34 mouse cellular contexts compared by ENCODE assay signal in genomic region chr6:125305465-125305864, GRCm38 (mm10). TPM values are rescaled to one million over a fixed set of nuclear protein-coding genes. Genes with fewer than 3 reads are reported as not detected.
DNase-seq lines count a peak whose midpoint lies in the region; ATAC-seq and TF ChIP-seq lines count a peak whose summit lies in the region.
"Had no signal": no experiment of that assay in that cellular context is flagged by ENCODE, and none has a peak within 500 bp of the region (broad histone marks: within the 10 kb centered on the region; RNA-seq: fewer than 3 reads in every experiment).

No protein-coding gene starts in this region.

- ATAC-seq in kidney, embryonic 16.5 days (ENCODE audit: low FRiP score, low TSS enrichment), result no peak
- peak; percentile 63; the same call in 1 of the 2 replicates for ATAC-seq in stomach, embryonic 16.5 days (ENCODE audit: insufficient read depth, low FRiP score)
- ATAC-seq: activated CD4-positive, CD25-positive, alpha-beta regulatory T cell, adult 4 months; forebrain, embryonic 13.5 days; forebrain, embryonic 16.5 days; hindbrain, embryonic 16.5 days had no signal

- H3K79me2 ChIP-seq in myocyte (ENCODE audit: control insufficient read depth, insufficient read depth), result no peaks in the 10 kb centered on the region

- no peak overlapping the region for H3K4me3 ChIP-seq in gastrocnemius, adult 2 months
- H3K4me3 ChIP-seq in kidney, embryonic 16.5 days (ENCODE audit: low read length), result no peak overlapping the region
- no peak overlapping the region for H3K4me3 ChIP-seq in myocyte
- H3K4me3 ChIP-seq in stomach, embryonic 16.5 days (replicated peaks; ENCODE audit: low read length), result no peak overlapping the region
- H3K4me3 ChIP-seq in midbrain, embryonic 10.5 days, result no peak overlapping the region
- H3K4me3 ChIP-seq: embryonic facial prominence, embryonic 10.5 days; embryonic facial prominence, embryonic 13.5 days; forebrain, embryonic 10.5 days; forebrain, embryonic 13.5 days; heart, embryonic 12.5 days; heart, embryonic 15.5 days; hindbrain, embryonic 10.5 days; hindbrain, embryonic 13.5 days had no signal

- TF ChIP-seq POLR2A in myocyte (IDR thresholded peaks at IDR 0.05; ENCODE audit: insufficient read length, low read depth), result no peak

- DNase-seq in gastrocnemius, adult 2 months, result peak; percentile 20
- no peak for DNase-seq in gastrocnemius, adult 8-10 months (ENCODE audit: low spot score in 2 of 2)
- peak; percentile 27 for DNase-seq in kidney, postnatal 10 days
- DNase-seq in testis, postnatal 10 days (ENCODE audit: low spot score), result no peak
- no peak for DNase-seq in midbrain, embryonic 10.5 days (ENCODE audit: low spot score)
- DNase-seq: adrenal gland, adult 8-10 months; adrenal gland, postnatal 25 days; cerebellum, adult 11-12 months; cerebellum, adult 8-10 months; cerebellum, postnatal 10 days; cerebellum, postnatal 36 days; embryo, embryonic 11 days; gastrocnemius, postnatal 10 days; gastrocnemius, postnatal 36 days; heart, postnatal 10 days; heart, postnatal 36 days had no signal

- H3K9me3 ChIP-seq in kidney, embryonic 16.5 days (ENCODE audit: low read length), result no peaks in the 10 kb centered on the region
- no peaks in the 10 kb centered on the region for H3K9me3 ChIP-seq in stomach, embryonic 16.5 days (replicated peaks; ENCODE audit: control insufficient read depth, low read length)
- no peaks in the 10 kb centered on the region; the same call in 1 of the 2 replicates for H3K9me3 ChIP-seq in midbrain, embryonic 10.5 days (replicated peaks)
- H3K9me3 ChIP-seq: embryonic facial prominence, embryonic 13.5 days; forebrain, embryonic 10.5 days; forebrain, embryonic 13.5 days; heart, embryonic 15.5 days; hindbrain, embryonic 13.5 days had no signal

- no peak for TF ChIP-seq CTCF in gastrocnemius, adult 2 months (IDR thresholded peaks at IDR 0.05)

- intact Hi-C loops in gastrocnemius, adult 2 months (cut with DNase I), result no loop called here

- 84% methylated on average over 6 of the region's 6 CpGs for WGBS in kidney, embryonic 16.5 days
- WGBS in stomach, embryonic 16.5 days, result 58% methylated on average over 6 of the region's 6 CpGs
- whole genome bisulfite sequencing in midbrain, embryonic 10.5 days, result 92% methylated on average over 6 of the region's 6 CpGs

- peaks cover 17% of the 10 kb centered on the region for H3K4me1 ChIP-seq in kidney, embryonic 16.5 days (ENCODE audit: insufficient read depth, low read length)
- 0 out of 2 replicates have a peak, but pooled peaks cover 5% of the 10 kb centered on the region for H3K4me1 ChIP-seq in stomach, embryonic 16.5 days (ENCODE audit: control insufficient read depth, insufficient read depth, low read length)
- peaks cover 13% of the 10 kb centered on the region for H3K4me1 ChIP-seq in midbrain, embryonic 10.5 days

- H3K4me2 ChIP-seq in kidney, embryonic 16.5 days (replicated peaks; ENCODE audit: low read depth, low read length), result no peak overlapping the region
- H3K4me2 ChIP-seq in myocyte (ENCODE audit: low read depth), result no peak overlapping the region
- H3K4me2 ChIP-seq in stomach, embryonic 16.5 days (ENCODE audit: low read depth, low read length), result no peak overlapping the region
- H3K4me2 ChIP-seq: embryonic facial prominence, embryonic 13.5 days; forebrain, embryonic 13.5 days; heart, embryonic 12.5 days; heart, embryonic 15.5 days; hindbrain, embryonic 13.5 days had no signal

- H3K27ac ChIP-seq in gastrocnemius, adult 2 months, result peak overlapping the region; percentile 31; the same call in 1 of the 2 replicates
- H3K27ac ChIP-seq in kidney, embryonic 16.5 days (ENCODE audit: low read length), result no peak overlapping the region
- H3K27ac ChIP-seq in stomach, embryonic 16.5 days (ENCODE audit: low read length), result peak overlapping the region; percentile 57; the same call in 1 of the 2 replicates
- no peak overlapping the region for H3K27ac ChIP-seq in midbrain, embryonic 10.5 days (replicated peaks)
- H3K27ac ChIP-seq: embryonic facial prominence, embryonic 10.5 days; embryonic facial prominence, embryonic 13.5 days; forebrain, embryonic 10.5 days; forebrain, embryonic 13.5 days; heart, embryonic 15.5 days; hindbrain, embryonic 10.5 days; hindbrain, embryonic 13.5 days had no signal

- no peak overlapping the region for H3K9ac ChIP-seq in kidney, embryonic 16.5 days (replicated peaks; ENCODE audit: low read length)
- H3K9ac ChIP-seq in stomach, embryonic 16.5 days (ENCODE audit: low read length), result no peak overlapping the region
- H3K9ac ChIP-seq: embryonic facial prominence, embryonic 13.5 days; forebrain, embryonic 13.5 days; heart, embryonic 12.5 days; heart, embryonic 15.5 days; hindbrain, embryonic 13.5 days had no signal

- H3K27me3 ChIP-seq in kidney, embryonic 16.5 days (ENCODE audit: insufficient read depth, low read length), result no peaks in the 10 kb centered on the region
- H3K27me3 ChIP-seq in myocyte (ENCODE audit: control insufficient read depth, insufficient read depth, insufficient read length), result no peaks in the 10 kb centered on the region
- H3K27me3 ChIP-seq in stomach, embryonic 16.5 days (ENCODE audit: control insufficient read depth, insufficient read depth, low read length), result no peaks in the 10 kb centered on the region
- no peaks in the 10 kb centered on the region for H3K27me3 ChIP-seq in midbrain, embryonic 10.5 days (ENCODE audit: low read depth, poor library complexity, severe bottlenecking)
- H3K27me3 ChIP-seq: embryonic facial prominence, embryonic 13.5 days; forebrain, embryonic 13.5 days; heart, embryonic 12.5 days; heart, embryonic 15.5 days; hindbrain, embryonic 13.5 days had no signal

- peaks cover 24% of the 10 kb centered on the region for H3K36me3 ChIP-seq in kidney, embryonic 16.5 days (ENCODE audit: insufficient read depth, low read length)
- H3K36me3 ChIP-seq in myocyte (ENCODE audit: control insufficient read depth, insufficient read depth), result peaks cover 2% of the 10 kb centered on the region
- H3K36me3 ChIP-seq in stomach, embryonic 16.5 days (ENCODE audit: control insufficient read depth, insufficient read depth, low read length), result peaks cover 14% of the 10 kb centered on the region
- H3K36me3 ChIP-seq in midbrain, embryonic 10.5 days, result peaks cover 12% of the 10 kb centered on the region
- H3K36me3 ChIP-seq: hindbrain, embryonic 13.5 days had no signal

- no peak overlapping the region for H3ac ChIP-seq in myocyte (ENCODE audit: control insufficient read depth, insufficient read length)

TF ChIP-seq in myocyte, 11 proteins besides CTCF, POLR2A, EP300 and RAD21:
- TF ChIP-seq CEBPB (IDR thresholded peaks at IDR 0.05; ENCODE audit: insufficient read depth, poor library complexity, severe bottlenecking), result no peak
- peak; percentile 11 for TF ChIP-seq POLR2AphosphoS2 (IDR thresholded peaks at IDR 0.05; ENCODE audit: insufficient read length, low read depth)

RNA-seq across cellular contexts. Expression of gene Ltbr, which starts 8.2 kb away (rescaled TPM):
- total RNA-seq in gastrocnemius, adult 2 months (2021), result 10 to 100 TPM; 20.3 to 21.2 TPM
- total RNA-seq in gastrocnemius, adult 8-10 months (2022), result 10 to 100 TPM; 14.7 to 19.7 (median 19.3) TPM
- polyA plus RNA-seq in kidney, embryonic 16.5 days (2015; fragmentation: Nextera tagmentation; extraction: Ambion mirVana), result 71.6 and 73.7 TPM in 2 replicates
- polyA plus RNA-seq in myocyte (2012; fragmentation: generic; extraction: Trizol), result 79.0 TPM
- polyA plus RNA-seq in stomach, embryonic 16.5 days (2015; fragmentation: Nextera tagmentation; extraction: Ambion mirVana), result 69.4 and 73.1 TPM in 2 replicates
- polyA plus RNA-seq in midbrain, embryonic 10.5 days (2016; fragmentation: Nextera tagmentation; extraction: Ambion mirVana), result 21.2 and 23.5 TPM in 2 replicates
- polyA plus RNA-seq: activated CD4-positive, CD25-positive, alpha-beta regulatory T cell, adult 4 months had no signal

RNA-seq across cellular contexts. Expression of gene Scnn1a, which starts 15.0 kb away (rescaled TPM):
- total RNA-seq in gastrocnemius, adult 2 months (2021), result under 1 TPM; 0.10 to 0.14 TPM
- under 1 TPM; 0.17 to 0.19 (median 0.17) TPM for total RNA-seq in gastrocnemius, adult 8-10 months (2022)
- 7.5 and 7.7 TPM in 2 replicates for polyA plus RNA-seq in kidney, embryonic 16.5 days (2015; fragmentation: Nextera tagmentation; extraction: Ambion mirVana)
- polyA plus RNA-seq in myocyte (2012; fragmentation: generic; extraction: Trizol), result 0.20 TPM
- polyA plus RNA-seq in stomach, embryonic 16.5 days (2015; fragmentation: Nextera tagmentation; extraction: Ambion mirVana), result 5.8 and 9.7 TPM in 2 replicates
- 0.25 and 0.48 TPM in 2 replicates for polyA plus RNA-seq in midbrain, embryonic 10.5 days (2016; fragmentation: Nextera tagmentation; extraction: Ambion mirVana)
- polyA plus RNA-seq: activated CD4-positive, CD25-positive, alpha-beta regulatory T cell, adult 4 months had no signal

RNA-seq across cellular contexts. Expression of gene Tuba3a, which starts 19.6 kb away (rescaled TPM):
- not detected for total RNA-seq in gastrocnemius, adult 2 months (2021)
- not detected for total RNA-seq in gastrocnemius, adult 8-10 months (2022)
- polyA plus RNA-seq in kidney, embryonic 16.5 days (2015; fragmentation: Nextera tagmentation; extraction: Ambion mirVana), result 0.19 and 0.65 TPM in 2 replicates
- not detected for polyA plus RNA-seq in myocyte (2012; fragmentation: generic; extraction: Trizol)
- 0.26 TPM in 1 of 2 replicates, not detected in the other for polyA plus RNA-seq in stomach, embryonic 16.5 days (2015; fragmentation: Nextera tagmentation; extraction: Ambion mirVana)
- 0.11 TPM in 1 of 2 replicates, not detected in the other for polyA plus RNA-seq in midbrain, embryonic 10.5 days (2016; fragmentation: Nextera tagmentation; extraction: Ambion mirVana)
- total RNA-seq: adrenal gland, adult 8-10 months; adrenal gland, postnatal 25 days; gastrocnemius, postnatal 10 days; gastrocnemius, postnatal 36 days; granulocyte monocyte progenitor cell, adult 5-6 weeks; heart, adult 8-10 months; heart, postnatal 10 days; heart, postnatal 36 days had no signal
- polyA plus RNA-seq: brain, embryonic 14.5 days; cortical plate, adult 2 months; forebrain, embryonic 13.5 days; forebrain, embryonic 16.5 days; heart, embryonic 12.5 days; hindbrain, embryonic 10.5 days; hindbrain, embryonic 13.5 days had no signal

RNA-seq across cellular contexts. Expression of gene Tnfrsf1a, which starts 43.7 kb away (rescaled TPM):
- total RNA-seq in gastrocnemius, adult 2 months (2021), result 10 to 100 TPM; 25.8 to 26.2 TPM
- 10 to 100 TPM; 13.1 to 22.3 (median 16.3) TPM for total RNA-seq in gastrocnemius, adult 8-10 months (2022)
- 91.0 and 93.2 TPM in 2 replicates for polyA plus RNA-seq in kidney, embryonic 16.5 days (2015; fragmentation: Nextera tagmentation; extraction: Ambion mirVana)
- 84.5 TPM for polyA plus RNA-seq in myocyte (2012; fragmentation: generic; extraction: Trizol)
- 82.6 and 91.1 TPM in 2 replicates for polyA plus RNA-seq in stomach, embryonic 16.5 days (2015; fragmentation: Nextera tagmentation; extraction: Ambion mirVana)
- polyA plus RNA-seq in midbrain, embryonic 10.5 days (2016; fragmentation: Nextera tagmentation; extraction: Ambion mirVana), result 21.7 and 24.5 TPM in 2 replicates

Comparison
In these comparisons a context has a peak if more than half of its experiments do, and no peak if none do; other contexts are left out.
1. DNase-seq: peak in gastrocnemius, adult 2 months (single experiment) and kidney, postnatal 10 days (single experiment); none in gastrocnemius, adult 8-10 months (0 of 2), testis, postnatal 10 days (single experiment) and midbrain, embryonic 10.5 days (single experiment).
2. H3K27ac ChIP-seq: peak in gastrocnemius, adult 2 months (single experiment) and stomach, embryonic 16.5 days (single experiment); none in kidney, embryonic 16.5 days (single experiment) and midbrain, embryonic 10.5 days (single experiment).